Mouse (Mus musculus): Measurements from ENCODE around the gene Efnb3. TPM values are rescaled to one million over a fixed set of nuclear protein-coding genes. Genes with fewer than 3 reads are reported as not detected.

The Efnb3 gene
- polyA plus RNA-seq, 1 experiment from 2014 or later: 31.5 TPM

Small RNA genes within 50 kb of the gene (microRNA-seq; reads per million reads assigned to microRNA genes)
- gene Gm27493 (ENCODE audit: borderline number of aligned reads): not detected

Other genes with a start within 250 kb of the Efnb3 start
- 22.6 and 27.8 TPM in 2 replicates for gene Cntrob, start 236.4 kb downstream of the Efnb3 start, polyA plus RNA-seq (2015; fragmentation: Nextera tagmentation; extraction: Ambion mirVana)
- gene Trappc1, start 236.2 kb downstream of the Efnb3 start, polyA plus RNA-seq (2015; fragmentation: Nextera tagmentation; extraction: Ambion mirVana): 150 and 156 TPM in 2 replicates
- 2.8 and 3.0 TPM in 2 replicates for gene Kcnab3, start 233.9 kb downstream of the Efnb3 start, polyA plus RNA-seq (2015; fragmentation: Nextera tagmentation; extraction: Ambion mirVana)
- 24.5 and 24.7 TPM in 2 replicates for gene Rnf227, start 219.7 kb downstream of the Efnb3 start, polyA plus RNA-seq (2015; fragmentation: Nextera tagmentation; extraction: Ambion mirVana)
- 88.3 and 91.8 TPM in 2 replicates for gene Chd3, start 190.8 kb downstream of the Efnb3 start, polyA plus RNA-seq (2015; fragmentation: Nextera tagmentation; extraction: Ambion mirVana)
- gene Naa38, start 164.7 kb downstream of the Efnb3 start, polyA plus RNA-seq (2015; fragmentation: Nextera tagmentation; extraction: Ambion mirVana): 150 and 158 TPM in 2 replicates
- gene Cyb5d1, start 164.6 kb downstream of the Efnb3 start, polyA plus RNA-seq (2015; fragmentation: Nextera tagmentation; extraction: Ambion mirVana): 32.6 and 40.9 TPM in 2 replicates
- 19.5 and 20.0 TPM in 2 replicates for gene Tmem88, start 162.0 kb downstream of the Efnb3 start, polyA plus RNA-seq (2015; fragmentation: Nextera tagmentation; extraction: Ambion mirVana)
- 35.5 and 37.2 TPM in 2 replicates for gene Kdm6b, start 146.5 kb downstream of the Efnb3 start, polyA plus RNA-seq (2015; fragmentation: Nextera tagmentation; extraction: Ambion mirVana)
- gene Dnah2, start 11.1 kb downstream of the Efnb3 start, polyA plus RNA-seq (2015; fragmentation: Nextera tagmentation; extraction: Ambion mirVana): 4.9 and 8.3 TPM in 2 replicates
- gene Wrap53, start 20.1 kb upstream of the Efnb3 start, polyA plus RNA-seq (2015; fragmentation: Nextera tagmentation; extraction: Ambion mirVana): 25.0 and 26.5 TPM in 2 replicates
- gene Trp53, start 20.2 kb upstream of the Efnb3 start, polyA plus RNA-seq (2015; fragmentation: Nextera tagmentation; extraction: Ambion mirVana): 134 and 141 TPM in 2 replicates
- 12.4 and 13.4 TPM in 2 replicates for gene Atp1b2, start 45.7 kb upstream of the Efnb3 start, polyA plus RNA-seq (2015; fragmentation: Nextera tagmentation; extraction: Ambion mirVana)
- not detected in 2 replicates for gene Shbg, start 57.7 kb upstream of the Efnb3 start, polyA plus RNA-seq (2015; fragmentation: Nextera tagmentation; extraction: Ambion mirVana)
- gene Sat2, start 61.8 kb upstream of the Efnb3 start, polyA plus RNA-seq (2015; fragmentation: Nextera tagmentation; extraction: Ambion mirVana): 19.8 and 22.5 TPM in 2 replicates
- 33.4 and 34.2 TPM in 2 replicates for gene Fxr2, start 72.8 kb upstream of the Efnb3 start, polyA plus RNA-seq (2015; fragmentation: Nextera tagmentation; extraction: Ambion mirVana)
- 5.2 TPM in 2 replicates for gene Sox15, start 95.1 kb upstream of the Efnb3 start, polyA plus RNA-seq (2015; fragmentation: Nextera tagmentation; extraction: Ambion mirVana)
- gene Mpdu1, start 102.4 kb upstream of the Efnb3 start, polyA plus RNA-seq (2015; fragmentation: Nextera tagmentation; extraction: Ambion mirVana): 66.5 and 67.3 TPM in 2 replicates
- 26.3 and 28.3 TPM in 2 replicates for gene Cd68, start 105.9 kb upstream of the Efnb3 start, polyA plus RNA-seq (2015; fragmentation: Nextera tagmentation; extraction: Ambion mirVana)
- gene Eif4a1, start 112.2 kb upstream of the Efnb3 start, polyA plus RNA-seq (2015; fragmentation: Nextera tagmentation; extraction: Ambion mirVana): 447 and 512 TPM in 2 replicates
- gene Senp3, start 121.9 kb upstream of the Efnb3 start, polyA plus RNA-seq (2015; fragmentation: Nextera tagmentation; extraction: Ambion mirVana): 83.7 and 90.5 TPM in 2 replicates
- 1.0 and 1.1 TPM in 2 replicates for gene Tnfsf13, start 125.6 kb upstream of the Efnb3 start, polyA plus RNA-seq (2015; fragmentation: Nextera tagmentation; extraction: Ambion mirVana)
- 11.9 and 13.3 TPM in 2 replicates for gene Tnfsf12, start 135.6 kb upstream of the Efnb3 start, polyA plus RNA-seq (2015; fragmentation: Nextera tagmentation; extraction: Ambion mirVana)
- 4.0 and 6.0 TPM in 2 replicates for gene Tnfsfm13, start 135.9 kb upstream of the Efnb3 start, polyA plus RNA-seq (2015; fragmentation: Nextera tagmentation; extraction: Ambion mirVana)
- 24.3 and 28.2 TPM in 2 replicates for gene Polr2a, start 198.4 kb upstream of the Efnb3 start, polyA plus RNA-seq (2015; fragmentation: Nextera tagmentation; extraction: Ambion mirVana)
- 0.15 and 0.18 TPM in 2 replicates for gene Slc35g3, start 201.8 kb upstream of the Efnb3 start, polyA plus RNA-seq (2015; fragmentation: Nextera tagmentation; extraction: Ambion mirVana)
- gene Zbtb4, start 205.7 kb upstream of the Efnb3 start, polyA plus RNA-seq (2015; fragmentation: Nextera tagmentation; extraction: Ambion mirVana): 5.7 and 6.1 TPM in 2 replicates
- gene Chrnb1, start 235.7 kb upstream of the Efnb3 start, polyA plus RNA-seq (2015; fragmentation: Nextera tagmentation; extraction: Ambion mirVana): 29.3 and 38.6 TPM in 2 replicates
- gene Fgf11, start 241.7 kb upstream of the Efnb3 start, polyA plus RNA-seq (2015; fragmentation: Nextera tagmentation; extraction: Ambion mirVana): 4.1 and 4.4 TPM in 2 replicates
- gene Tmem102, start 245.4 kb upstream of the Efnb3 start, polyA plus RNA-seq (2015; fragmentation: Nextera tagmentation; extraction: Ambion mirVana): 7.5 and 10.0 TPM in 2 replicates

Measured in embryonic facial prominence, embryonic 15.5 days (tissue).